Mouse (Mus musculus) CD8-positive naive resting alpha-beta T cell, adult 2 months (primary cell): ENCODE data around the gene Adcy4.

ENCODE experiments used
- DNase-seq, 2 experiments: peaks; one replicate each; pipeline ENCODE4 v3.0.0; 2022; ENCODE audit warnings: low read depth in 2 of 2, low spot score in 2 of 2

The Adcy4 gene

DNA sequence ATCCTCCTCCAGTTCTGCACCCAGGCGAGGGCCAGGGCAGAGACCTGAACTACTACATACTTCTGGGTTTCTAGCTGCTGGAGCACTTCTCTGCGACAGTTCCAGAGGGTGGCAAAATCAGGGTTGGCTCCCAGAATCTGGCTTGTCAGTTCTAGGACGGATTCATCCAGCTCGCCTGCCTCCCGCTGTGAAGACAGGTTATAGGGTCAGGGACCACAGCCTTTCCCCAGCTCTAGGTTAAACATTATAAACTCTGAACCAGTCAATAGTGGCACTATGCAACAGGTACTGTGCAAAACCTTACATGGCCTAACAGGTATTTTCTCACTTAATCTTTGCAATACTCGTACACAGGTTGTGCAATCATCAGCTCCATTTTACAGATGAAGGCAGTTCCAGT, 62.8 kb downstream of the Adcy4 start:
- no peak for DNase-seq

GRCm38 (mm10) chr14:55720666-55721065, 63.2 kb downstream of the Adcy4 start:
- DNase-seq: no peak

DNA sequence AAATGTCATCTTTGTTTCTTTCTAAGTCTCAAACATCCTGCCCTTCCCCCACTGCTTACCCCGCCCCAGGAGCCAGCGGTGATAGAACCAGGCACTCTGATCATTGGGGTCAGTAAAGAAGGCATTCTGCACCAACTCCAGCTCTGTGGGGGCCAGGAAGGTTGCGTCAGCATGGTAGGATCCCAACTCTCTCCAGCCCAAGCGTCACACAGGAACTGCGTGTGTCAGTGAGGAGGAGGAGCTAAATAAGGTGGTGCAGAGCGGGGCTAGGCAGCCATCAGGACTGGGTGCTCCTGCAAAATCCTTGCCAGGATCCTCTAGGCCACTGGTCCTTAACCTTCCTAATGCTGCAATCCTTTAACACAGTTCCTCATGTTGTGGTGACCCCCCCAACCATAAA, 64.2 kb downstream of the Adcy4 start:
- DNase-seq: no peak
